Mouse (Mus musculus): Measurements from ENCODE around the gene Sdc4. TPM values are rescaled to one million over a fixed set of nuclear protein-coding genes. Genes with fewer than 3 reads are reported as not detected.

Sdc4 gene
- 10 to 100 TPM; 75.2 to 93.9 TPM for total RNA-seq (2021)
- long read RNA-seq, experiment 1, partial matches to known transcripts = 0 of 8 reads
- long read RNA-seq, experiment 1, other reads (novel, unspliced or antisense) = 6 of 8 reads
- long read RNA-seq, experiment 2, transcript Sdc4-201 (5 exons, 2,458 nt) = major isoform, 13 of 21 reads
- long read RNA-seq, experiment 2, partial matches to known transcripts = 2 of 21 reads
- long read RNA-seq, experiment 2, other reads (novel, unspliced or antisense) = 6 of 21 reads

- DNase-seq (ENCODE audit: low spot score in 2 of 2) = no peak
These were observed at the start of gene Sdc4 for GRCm38 (mm10) chr2:164443460-164444000. Gene Sdc4, minus strand, starts transcription at chr2:164443887.

GRCm38 (mm10) chr2:164487812-164488211 lies 44.1 kb upstream of the Sdc4 start:
- DNase-seq (ENCODE audit: low spot score in 2 of 2) = no peak

DNA sequence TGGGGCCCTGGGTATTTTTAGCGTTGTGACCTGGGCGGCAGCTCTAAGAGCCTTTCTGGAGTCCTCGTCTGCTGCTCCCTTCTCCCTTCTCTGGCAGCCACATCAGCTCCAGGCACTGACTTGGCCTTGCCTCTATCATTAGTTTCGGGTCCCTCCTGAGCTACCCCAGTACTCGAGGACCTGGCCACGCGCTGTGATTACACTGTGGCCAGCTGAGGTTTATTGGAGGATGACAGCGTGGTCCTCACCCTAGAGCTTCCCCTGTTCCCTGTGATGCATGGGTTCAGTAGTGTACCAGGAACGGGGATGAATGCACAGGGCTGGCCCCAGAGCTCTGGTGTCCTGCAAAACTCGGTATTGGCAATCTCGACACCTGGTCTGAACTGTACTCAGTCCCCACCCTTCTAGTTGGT lies 43.4 kb upstream of the Sdc4 start:
- no peak for DNase-seq (ENCODE audit: low spot score in 2 of 2)

DNA sequence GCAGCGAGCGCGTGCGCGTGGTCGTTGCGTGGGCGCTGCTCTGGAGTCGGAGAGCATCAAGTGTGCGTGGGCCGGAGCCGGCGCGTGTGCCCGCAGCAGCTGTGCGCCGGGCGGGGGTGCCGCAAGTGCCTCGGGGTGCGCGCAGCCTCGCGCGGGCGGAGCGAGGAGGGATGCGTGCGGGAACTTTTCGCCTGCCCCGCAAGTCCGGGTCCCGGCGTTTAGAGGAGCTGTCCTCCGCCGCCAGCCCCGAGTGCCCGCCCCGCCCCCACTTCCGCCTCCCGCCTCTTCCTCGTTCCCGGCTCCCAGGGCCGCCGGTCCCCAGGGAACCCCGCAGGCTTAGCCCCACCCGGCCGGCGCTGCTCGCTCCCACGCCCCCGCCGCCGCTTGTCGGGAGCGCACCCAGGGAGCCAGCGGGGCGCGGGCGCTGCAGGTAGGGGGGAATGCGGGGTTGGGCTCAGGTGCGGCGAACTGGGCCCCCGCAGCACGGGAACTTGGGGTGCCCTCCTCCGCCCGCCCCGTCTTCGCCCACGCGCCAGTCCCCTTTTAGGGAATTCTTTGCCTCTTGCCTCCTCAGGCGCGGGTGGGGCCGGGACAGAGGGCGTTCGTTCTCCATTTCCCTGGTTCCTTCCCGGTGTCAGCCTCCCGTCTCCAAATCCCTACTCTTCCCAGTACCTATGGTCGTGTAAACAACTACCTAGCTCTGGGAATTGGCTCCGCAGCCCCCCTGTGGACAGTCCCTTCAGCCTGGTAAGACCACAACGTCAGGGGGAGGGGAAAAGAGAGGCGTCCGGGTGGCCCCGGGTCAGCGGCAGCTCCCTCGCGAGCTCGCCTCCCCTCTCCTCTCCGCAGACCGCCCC lies 42.8 kb upstream of the Sdc4 start:
- DNase-seq (ENCODE audit: low spot score in 2 of 2) = no peak

DNA sequence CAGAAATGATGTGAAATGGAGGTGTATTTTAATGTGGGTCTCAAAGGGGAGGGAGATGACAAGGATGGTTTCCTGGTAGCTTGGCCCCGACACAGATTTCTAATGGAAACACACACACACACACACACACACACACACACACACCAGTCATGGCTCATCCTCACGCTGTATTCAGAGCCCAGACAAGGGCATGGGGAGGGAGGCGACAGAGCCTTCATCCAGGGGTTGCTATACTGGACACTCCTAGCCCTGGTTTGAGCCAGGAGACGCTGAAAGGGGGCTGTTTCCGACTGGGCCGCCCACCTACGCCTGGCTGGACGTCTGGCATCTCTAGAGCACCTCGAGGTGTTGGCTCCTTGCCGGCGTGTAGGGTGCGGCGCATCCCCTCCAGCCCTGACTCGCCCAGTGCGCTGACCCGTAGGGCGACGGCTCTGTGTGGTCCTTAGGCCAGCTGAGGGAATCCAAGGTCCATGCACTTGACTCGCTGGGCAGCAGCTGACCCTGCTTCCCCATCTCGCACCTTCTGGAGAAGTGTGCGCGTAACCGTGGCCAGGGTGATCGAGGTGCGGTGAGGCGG lies 42.1 kb upstream of the Sdc4 start, which contains the start of gene Dbndd2:
Gene Dbndd2, plus strand, starts transcription at position 426 of the 577 bp plus-strand sequence.
- DNase-seq (ENCODE audit: low spot score in 2 of 2) = no peak

- no peak for DNase-seq (ENCODE audit: low spot score in 2 of 2)
These were observed 29.9 kb upstream of the Sdc4 start, which contains the start of gene Trp53tg5 for GRCm38 (mm10) chr2:164473624-164474023. Gene Trp53tg5, minus strand, starts transcription at chr2:164473724.

DNA sequence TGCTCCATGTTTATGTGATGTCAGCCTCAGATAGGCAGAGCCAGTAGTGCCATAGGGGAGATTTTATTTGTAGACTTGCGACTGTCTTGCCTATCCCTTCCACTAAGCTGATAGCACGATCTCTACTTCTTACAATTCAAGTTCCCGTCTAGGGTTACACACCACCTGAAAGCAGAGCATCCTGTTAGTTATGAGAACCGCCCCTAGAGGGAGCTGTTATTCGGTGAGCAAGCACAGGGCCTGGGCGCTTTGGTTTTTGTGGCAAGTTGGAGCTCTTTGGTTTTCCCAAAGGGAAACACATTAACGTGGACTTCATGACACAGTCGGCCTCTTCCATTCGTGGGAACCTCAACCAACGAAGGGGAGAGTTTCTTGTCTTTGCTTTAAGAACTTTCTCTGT lies 26.6 kb upstream of the Sdc4 start:
- DNase-seq (ENCODE audit: low spot score in 2 of 2) = no peak

GRCm38 (mm10) chr2:164466787-164467186 lies 23.1 kb upstream of the Sdc4 start:
- no peak for DNase-seq (ENCODE audit: low spot score in 2 of 2)

- DNase-seq (ENCODE audit: low spot score in 2 of 2) = no peak
These were observed 21.5 kb upstream of the Sdc4 start for GRCm38 (mm10) chr2:164465161-164465560.

DNA sequence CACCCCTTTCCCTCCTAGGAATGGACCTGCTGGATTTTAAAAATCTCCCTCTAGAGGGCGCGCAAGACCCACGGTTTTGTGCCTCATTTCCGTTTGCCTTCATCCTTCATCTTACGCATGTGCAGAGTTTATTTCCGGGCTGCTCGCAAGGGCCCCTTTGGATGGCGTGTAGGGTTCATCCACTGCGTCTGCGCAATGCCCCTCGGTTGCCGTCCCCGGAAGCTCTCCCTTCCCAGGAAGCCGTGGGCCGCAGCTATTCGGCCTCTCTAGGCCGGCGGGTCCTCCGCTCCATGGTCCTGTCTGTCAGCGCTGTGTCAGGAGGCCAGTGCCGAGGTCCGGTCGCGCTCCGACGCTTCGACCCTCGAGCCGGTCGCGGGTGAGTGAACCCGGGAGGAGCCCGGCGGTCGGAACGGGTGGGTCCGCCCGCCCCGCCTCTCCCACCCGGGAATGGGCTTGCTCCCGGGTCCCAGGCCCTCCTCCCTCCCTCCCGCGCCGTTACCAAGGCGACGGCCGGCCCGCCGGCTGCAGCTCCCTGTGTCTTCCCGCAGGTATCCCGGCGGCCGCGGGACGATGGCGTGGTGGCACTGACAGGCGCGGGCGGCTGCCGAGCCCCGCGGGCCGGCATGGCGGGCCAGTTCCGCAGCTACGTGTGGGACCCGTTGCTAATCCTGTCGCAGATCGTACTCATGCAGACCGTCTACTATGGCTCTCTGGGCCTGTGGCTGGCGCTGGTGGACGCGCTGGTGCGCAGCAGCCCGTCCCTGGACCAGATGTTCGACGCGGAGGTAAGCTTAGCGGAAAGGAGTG lies 17.3 kb upstream of the Sdc4 start, which contains the start of gene Gm20458:
Gene Gm20458, plus strand, starts transcription at position 223 of the 807 bp plus-strand sequence.
- peak; percentile 70 to 90 for DNase-seq (ENCODE audit: low spot score in 2 of 2)

- DNase-seq (ENCODE audit: low spot score in 2 of 2) = peak in 1 of 2 experiments; percentile 26
These were observed 14.8 kb upstream of the Sdc4 start for GRCm38 (mm10) chr2:164458535-164458934.

DNA sequence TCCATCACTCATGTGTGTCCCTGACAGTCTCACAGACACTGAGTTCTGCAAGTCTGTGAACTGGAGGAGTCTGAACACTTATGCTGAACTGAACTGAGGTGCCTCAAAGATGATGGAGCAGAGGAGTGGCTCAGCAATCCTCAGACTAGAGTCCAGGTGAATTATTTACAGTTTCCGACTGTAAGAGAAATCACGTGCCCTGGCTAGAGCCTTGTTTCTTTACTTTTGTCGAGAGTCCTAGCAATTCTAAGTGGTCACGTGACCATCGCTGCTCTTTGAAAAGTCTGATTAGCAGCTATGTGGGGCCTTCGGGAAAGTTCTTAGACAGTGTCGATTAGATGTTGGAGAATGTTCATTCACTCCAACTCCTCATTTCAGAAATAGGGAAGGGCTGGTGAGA lies 14.3 kb upstream of the Sdc4 start:
- no peak for DNase-seq (ENCODE audit: low spot score in 2 of 2)

GRCm38 (mm10) chr2:164456864-164457300 lies 13.2 kb upstream of the Sdc4 start, which contains the start of gene Sys1:
Gene Sys1, plus strand, starts transcription at chr2:164456964.
- no peak for DNase-seq (ENCODE audit: low spot score in 2 of 2)

DNA sequence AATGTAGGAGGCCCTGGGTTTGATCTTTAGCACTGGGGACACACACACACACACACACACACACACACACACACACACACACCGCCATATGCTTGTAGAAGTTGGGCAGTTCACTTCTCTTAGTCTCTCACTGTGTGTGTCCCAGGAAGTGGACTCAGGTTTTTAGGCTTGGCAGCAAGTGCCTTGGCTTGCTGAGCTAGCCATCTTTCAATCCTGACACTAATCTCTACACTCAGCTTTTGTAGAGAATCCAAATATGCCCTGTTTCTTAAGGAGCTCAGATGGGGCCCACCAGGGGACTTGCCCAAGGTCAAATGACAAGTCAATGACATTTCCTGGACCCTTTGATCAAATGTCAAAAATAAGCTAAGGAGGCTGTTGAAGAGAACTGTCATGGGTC lies 12.7 kb upstream of the Sdc4 start:
- DNase-seq (ENCODE audit: low spot score in 2 of 2) = no peak

GRCm38 (mm10) chr2:164455421-164456190 lies 11.9 kb upstream of the Sdc4 start:
- no peak for DNase-seq (ENCODE audit: low spot score in 2 of 2)

GRCm38 (mm10) chr2:164454846-164455245 lies 11.2 kb upstream of the Sdc4 start:
- DNase-seq (ENCODE audit: low spot score in 2 of 2) = no peak

GRCm38 (mm10) chr2:164453887-164454500 lies 10.3 kb upstream of the Sdc4 start:
- no peak for DNase-seq (ENCODE audit: low spot score in 2 of 2)

DNA sequence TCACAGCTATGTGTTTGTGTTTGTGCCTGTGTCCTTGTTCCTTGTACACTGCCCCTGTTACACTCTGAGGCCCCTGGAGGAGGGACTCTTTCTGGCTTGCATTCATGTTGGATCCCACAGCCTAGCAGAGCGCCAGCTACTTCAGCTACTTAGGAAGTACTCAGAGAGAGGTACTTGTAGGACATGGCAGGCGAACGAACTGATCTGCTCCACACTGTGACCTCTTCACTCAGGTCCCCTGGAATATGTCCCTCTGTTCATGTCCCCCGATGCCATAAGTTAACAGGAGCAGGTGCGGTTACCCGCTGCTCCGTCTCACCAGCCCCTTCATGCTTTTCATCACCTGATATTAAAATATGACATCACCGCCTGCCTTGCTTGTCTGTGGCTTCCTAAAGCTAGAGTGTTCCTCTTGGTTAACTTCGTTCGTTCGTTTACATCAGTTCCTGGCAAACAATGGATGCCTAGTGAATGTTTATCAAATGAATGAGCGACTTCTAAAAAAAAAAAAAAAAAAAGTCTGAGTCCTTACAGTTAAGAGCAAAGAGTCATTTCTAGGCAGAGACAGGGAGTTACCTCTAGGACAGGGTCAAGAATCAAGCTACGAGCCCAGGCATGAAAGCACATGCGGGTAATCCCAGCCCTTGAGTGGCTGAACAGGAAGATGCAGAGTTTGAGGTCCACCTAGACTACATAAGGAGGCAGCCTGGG lies 9.5 kb upstream of the Sdc4 start:
- no peak for DNase-seq (ENCODE audit: low spot score in 2 of 2)
